Mouse (Mus musculus): ENCODE data around the gene Olfr920. TPM values are rescaled to one million over a fixed set of nuclear protein-coding genes. Genes with fewer than 3 reads are reported as not detected.

The Olfr920 gene
- polyA plus RNA-seq, 1 experiment from 2014 or later, result 0.05 TPM

GRCm38 (mm10) chr9:38792689-38793088 is 40.6 kb downstream of the Olfr920 start:
- Histone ChIP-seq H3K9ac (ENCODE audit: low read length) (no peak overlapping the region), H3K4me1 (replicated peaks; ENCODE audit: control insufficient read depth, insufficient read depth, low read length) (no peaks in the 10 kb centered on the region), H3K9me3 (ENCODE audit: control insufficient read depth, low read length) (no peaks in the 10 kb centered on the region), H3K4me3 (ENCODE audit: low read depth, low read length) (no peak overlapping the region), H3K27me3 (replicated peaks; ENCODE audit: control insufficient read depth, insufficient read depth, low read length) (no peaks in the 10 kb centered on the region), H3K36me3 (ENCODE audit: control insufficient read depth, insufficient read depth, low read length) (no peaks in the 10 kb centered on the region), H3K27ac (ENCODE audit: low read depth) (no peak overlapping the region), H3K4me2 (ENCODE audit: low read length) (no peak overlapping the region)
- 89% methylated on average over 2 of the region's 2 CpGs for WGBS
- DNase-seq (ENCODE audit: low spot score), result no peak
- ATAC-seq (replicated peaks; ENCODE audit: low FRiP score, low TSS enrichment, low read depth), result no peak

GRCm38 (mm10) chr9:38805696-38806095 is 53.6 kb downstream of the Olfr920 start:
- no peak for DNase-seq (ENCODE audit: low spot score)
- H3K4me2 ChIP-seq (ENCODE audit: low read length), result no peak overlapping the region

More at GRCm38 (mm10) chr9:38805696-38806095, 53.6 kb downstream of the Olfr920 start:
- no peaks in the 10 kb centered on the region for H3K9me3 ChIP-seq (ENCODE audit: control insufficient read depth, low read length)
- H3K4me1 ChIP-seq (replicated peaks; ENCODE audit: control insufficient read depth, insufficient read depth, low read length), result no peaks in the 10 kb centered on the region
- ATAC-seq (replicated peaks; ENCODE audit: low FRiP score, low TSS enrichment, low read depth), result no peak
- H3K27ac ChIP-seq (ENCODE audit: low read depth), result no peak overlapping the region
- H3K27me3 ChIP-seq (replicated peaks; ENCODE audit: control insufficient read depth, insufficient read depth, low read length), result no peaks in the 10 kb centered on the region
- no peak overlapping the region for H3K9ac ChIP-seq (ENCODE audit: low read length)
- H3K36me3 ChIP-seq (ENCODE audit: control insufficient read depth, insufficient read depth, low read length), result no peaks in the 10 kb centered on the region
- H3K4me3 ChIP-seq (ENCODE audit: low read depth, low read length), result no peak overlapping the region

Other genes starting within 250 kb of the Olfr920 start
- gene Olfr911-ps1, start 230.7 kb upstream of the Olfr920 start, polyA plus RNA-seq (2014; fragmentation: Nextera tagmentation; extraction: Ambion mirVana), result not detected in 2 replicates
- gene Olfr910, start 214.4 kb upstream of the Olfr920 start, polyA plus RNA-seq (2014; fragmentation: Nextera tagmentation; extraction: Ambion mirVana), result not detected in 2 replicates
- gene Olfr912, start 172.1 kb upstream of the Olfr920 start, polyA plus RNA-seq (2014; fragmentation: Nextera tagmentation; extraction: Ambion mirVana), result not detected in 2 replicates
- not detected in 2 replicates for gene Olfr913, start 159.5 kb upstream of the Olfr920 start, polyA plus RNA-seq (2014; fragmentation: Nextera tagmentation; extraction: Ambion mirVana)
- not detected in 2 replicates for gene Olfr914, start 147.2 kb upstream of the Olfr920 start, polyA plus RNA-seq (2014; fragmentation: Nextera tagmentation; extraction: Ambion mirVana)
- gene Olfr916, start 92.4 kb upstream of the Olfr920 start, polyA plus RNA-seq (2014; fragmentation: Nextera tagmentation; extraction: Ambion mirVana), result not detected in 2 replicates
- gene Olfr917, start 86.5 kb upstream of the Olfr920 start, polyA plus RNA-seq (2014; fragmentation: Nextera tagmentation; extraction: Ambion mirVana), result not detected in 2 replicates
- not detected in 2 replicates for gene Olfr918, start 77.7 kb upstream of the Olfr920 start, polyA plus RNA-seq (2014; fragmentation: Nextera tagmentation; extraction: Ambion mirVana)
- not detected in 2 replicates for gene Olfr919, start 48.6 kb upstream of the Olfr920 start, polyA plus RNA-seq (2014; fragmentation: Nextera tagmentation; extraction: Ambion mirVana)
- gene Vwa5a, start 34.0 kb upstream of the Olfr920 start, polyA plus RNA-seq (2014; fragmentation: Nextera tagmentation; extraction: Ambion mirVana), result 13.9 and 19.1 TPM in 2 replicates
- not detected in 2 replicates for gene Olfr921, start 20.8 kb downstream of the Olfr920 start, polyA plus RNA-seq (2014; fragmentation: Nextera tagmentation; extraction: Ambion mirVana)
- gene Olfr922, start 62.3 kb downstream of the Olfr920 start, polyA plus RNA-seq (2014; fragmentation: Nextera tagmentation; extraction: Ambion mirVana), result not detected in 2 replicates
- gene Olfr923, start 74.2 kb downstream of the Olfr920 start, polyA plus RNA-seq (2014; fragmentation: Nextera tagmentation; extraction: Ambion mirVana), result not detected in 2 replicates
- not detected in 2 replicates for gene Olfr924, start 92.2 kb downstream of the Olfr920 start, polyA plus RNA-seq (2014; fragmentation: Nextera tagmentation; extraction: Ambion mirVana)
- gene Olfr26, start 102.8 kb downstream of the Olfr920 start, polyA plus RNA-seq (2014; fragmentation: Nextera tagmentation; extraction: Ambion mirVana), result not detected in 2 replicates
- gene Olfr926, start 124.8 kb downstream of the Olfr920 start, polyA plus RNA-seq (2014; fragmentation: Nextera tagmentation; extraction: Ambion mirVana), result not detected in 2 replicates
- not detected in 2 replicates for gene Olfr930, start 177.5 kb downstream of the Olfr920 start, polyA plus RNA-seq (2014; fragmentation: Nextera tagmentation; extraction: Ambion mirVana)
- not detected in 2 replicates for gene Olfr933, start 220.0 kb downstream of the Olfr920 start, polyA plus RNA-seq (2014; fragmentation: Nextera tagmentation; extraction: Ambion mirVana)
- gene Olfr934, start 236.0 kb downstream of the Olfr920 start, polyA plus RNA-seq (2014; fragmentation: Nextera tagmentation; extraction: Ambion mirVana), result not detected in 2 replicates
- gene Olfr935, start 247.4 kb downstream of the Olfr920 start, polyA plus RNA-seq (2014; fragmentation: Nextera tagmentation; extraction: Ambion mirVana), result not detected in 2 replicates